Mouse (Mus musculus): ENCODE measurements around the gene Lgals7. TPM values are rescaled to one million over a fixed set of nuclear protein-coding genes. Genes with fewer than 3 reads are reported as not detected.

Gene Lgals7
- polyA plus RNA-seq, 1 experiment, result 0.48 TPM

DNA sequence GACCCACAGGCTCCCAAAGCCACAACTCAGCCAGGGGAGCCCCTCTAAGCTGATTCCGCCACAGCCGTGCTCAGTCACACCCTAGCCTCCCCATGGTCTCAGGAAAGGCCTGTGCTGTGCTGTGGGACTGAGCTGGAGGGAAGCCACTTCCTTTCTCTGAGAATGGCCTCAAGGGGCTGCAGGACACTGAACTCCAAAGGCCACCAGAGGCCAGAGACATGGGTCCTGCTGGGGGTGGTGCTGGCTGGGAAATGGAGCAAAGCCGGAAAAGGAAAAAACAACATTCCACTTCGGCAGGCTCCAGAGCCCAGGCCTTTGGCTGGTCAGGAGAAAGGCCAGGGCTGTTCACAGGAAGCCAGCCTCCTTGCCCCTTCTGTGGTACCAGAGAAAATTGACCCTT, 48.0 kb downstream of the Lgals7 start:
- no peaks in the 10 kb centered on the region for H3K27me3 ChIP-seq (ENCODE audit: control insufficient read depth, insufficient read depth, low read length)
- no peak for DNase-seq (ENCODE audit: low read depth in 1 of 2, low spot score in 2 of 2)
- peak overlapping the region; percentile 44 for H3K27ac ChIP-seq (ENCODE audit: insufficient read depth, low read length)
- TF ChIP-seq CTCF (IDR thresholded peaks at IDR 0.05; ENCODE audit: extremely low read depth, insufficient read depth, insufficient read length, insufficient replicate concordance), result no peak
- TF ChIP-seq POLR2A (IDR thresholded peaks at IDR 0.05; ENCODE audit: low read depth, low read length), result no peak
- H3K4me1 ChIP-seq (ENCODE audit: control insufficient read depth, insufficient read depth, insufficient read length), result no peaks in the 10 kb centered on the region
- H3K36me3 ChIP-seq (ENCODE audit: control insufficient read depth, insufficient read depth, low read length), result peaks cover 43% of the 10 kb centered on the region
- no peak overlapping the region for H3K4me3 ChIP-seq (ENCODE audit: extremely low read depth, insufficient read depth, insufficient read length)
- 83% methylated on average over 4 of the region's 4 CpGs for WGBS

DNA sequence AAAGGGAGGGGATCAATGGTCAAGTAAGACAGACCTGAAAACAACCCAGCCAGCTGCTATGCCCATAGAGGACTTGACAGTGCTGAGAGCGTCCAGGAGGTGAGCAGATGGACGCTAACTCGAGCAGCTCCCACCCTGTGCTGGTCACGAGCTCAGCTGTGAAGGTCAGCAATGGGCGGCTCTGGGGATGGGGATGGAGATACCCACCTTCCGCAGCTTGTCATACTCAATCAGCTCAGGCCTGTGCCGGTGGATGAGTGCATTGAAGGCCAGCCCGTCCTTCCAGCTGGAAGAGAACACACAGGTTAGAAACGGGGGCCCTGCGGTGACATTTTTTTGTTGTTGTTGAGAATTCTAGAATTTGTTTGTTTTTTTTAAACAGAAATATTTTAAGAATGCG, 49.5 kb downstream of the Lgals7 start:
- WGBS, result 91% methylated on average over 11 of the region's 11 CpGs
- H3K4me3 ChIP-seq (ENCODE audit: extremely low read depth, insufficient read depth, insufficient read length), result no peak overlapping the region
- DNase-seq (ENCODE audit: low read depth in 1 of 2, low spot score in 2 of 2), result no peak
- H3K4me1 ChIP-seq (ENCODE audit: control insufficient read depth, insufficient read depth, insufficient read length), result no peaks in the 10 kb centered on the region
- H3K27me3 ChIP-seq (ENCODE audit: control insufficient read depth, insufficient read depth, low read length), result no peaks in the 10 kb centered on the region
- no peak overlapping the region for H3K27ac ChIP-seq (ENCODE audit: insufficient read depth, low read length)
- H3K36me3 ChIP-seq (ENCODE audit: control insufficient read depth, insufficient read depth, low read length), result peaks cover 45% of the 10 kb centered on the region
- TF ChIP-seq POLR2A (IDR thresholded peaks at IDR 0.05; ENCODE audit: low read depth, low read length) (no peak), CTCF (IDR thresholded peaks at IDR 0.05; ENCODE audit: extremely low read depth, insufficient read depth, insufficient read length, insufficient replicate concordance) (no peak)

Other genes with a start within 250 kb of the Lgals7 start
- not detected in 2 replicates for gene Acp7, start 232.5 kb upstream of the Lgals7 start, polyA plus RNA-seq (2012; rRNA removed)
- 3.7 and 4.7 TPM in 2 replicates for gene Fbxo27, start 171.0 kb upstream of the Lgals7 start, polyA plus RNA-seq (2012; rRNA removed)
- 5.9 and 7.6 TPM in 2 replicates for gene Fbxo17, start 147.0 kb upstream of the Lgals7 start, polyA plus RNA-seq (2012; rRNA removed)
- 34.5 and 41.9 TPM in 2 replicates for gene Mrps12, start 122.0 kb upstream of the Lgals7 start, polyA plus RNA-seq (2012; rRNA removed)
- gene Sars2, start 121.9 kb upstream of the Lgals7 start, polyA plus RNA-seq (2012; rRNA removed), result 21.5 and 28.8 TPM in 2 replicates
- not detected in 2 replicates for gene Ccer2, start 107.7 kb upstream of the Lgals7 start, polyA plus RNA-seq (2012; rRNA removed)
- gene Sirt2, start 97.1 kb upstream of the Lgals7 start, polyA plus RNA-seq (2012; rRNA removed), result 48.4 and 53.3 TPM in 2 replicates
- gene Nfkbib, start 96.3 kb upstream of the Lgals7 start, polyA plus RNA-seq (2012; rRNA removed), result 51.1 and 67.9 TPM in 2 replicates
- 35.4 and 36.4 TPM in 2 replicates for gene Rinl, start 74.9 kb upstream of the Lgals7 start, polyA plus RNA-seq (2012; rRNA removed)
- 189 and 209 TPM in 2 replicates for gene Hnrnpl, start 55.3 kb upstream of the Lgals7 start, polyA plus RNA-seq (2012; rRNA removed)
- 101 and 108 TPM in 2 replicates for gene Ech1, start 38.6 kb upstream of the Lgals7 start, polyA plus RNA-seq (2012; rRNA removed)
- 11.6 and 13.3 TPM in 2 replicates for gene Lgals4, start 30.0 kb upstream of the Lgals7 start, polyA plus RNA-seq (2012; rRNA removed)
- gene Capn12, start 17.6 kb downstream of the Lgals7 start, polyA plus RNA-seq (2012; rRNA removed), result 0.13 and 0.14 TPM in 2 replicates
- gene Actn4, start 98.5 kb downstream of the Lgals7 start, polyA plus RNA-seq (2012; rRNA removed), result 156 and 192 TPM in 2 replicates
- gene Eif3k, start 118.0 kb downstream of the Lgals7 start, polyA plus RNA-seq (2012; rRNA removed), result 218 and 234 TPM in 2 replicates
- gene Map4k1, start 118.2 kb downstream of the Lgals7 start, polyA plus RNA-seq (2012; rRNA removed), result 174 and 236 TPM in 2 replicates